Mouse (Mus musculus) embryonic facial prominence, embryonic 15.5 days (tissue): ENCODE data around the gene Gm20696. TPM values are rescaled to one million over a fixed set of nuclear protein-coding genes. Genes with fewer than 3 reads are reported as not detected.

Experiments used
- ATAC-seq: fragments of 200-750 bp; cut with Nextera tagmentation; 2 replicates; pipeline ENCODE4 v1.8.0; 2017; ENCODE audit warnings: low read depth, moderate TSS enrichment; ENCODE audit not compliant: insufficient number of reproducible peaks, low FRiP score, low TSS enrichment
- H3K27ac ChIP-seq: fragments of 300-500 bp; sonication (generic); replicated peaks from 2 replicates; pipeline ENCODE4 v1.5.1; 2015; ENCODE audit warnings: mild to moderate bottlenecking, inconsistent platforms
- H3K27me3 ChIP-seq: fragments of 300-500 bp; sonication (generic); 2 replicates; pipeline ENCODE4 v1.6.1; 2015; ENCODE audit warnings: inconsistent platforms
- H3K36me3 ChIP-seq: fragments of 300-500 bp; sonication (generic); 2 replicates; pipeline ENCODE4 v1.6.1; 2015; ENCODE audit warnings: mild to moderate bottlenecking, inconsistent platforms
- H3K4me1 ChIP-seq: fragments of 300-500 bp; sonication (generic); 2 replicates; pipeline ENCODE4 v1.6.1; 2015; ENCODE audit warnings: inconsistent platforms
- H3K4me2 ChIP-seq: fragments of 300-500 bp; sonication (generic); replicated peaks from 2 replicates; pipeline ENCODE4 v1.6.1; 2015; ENCODE audit warnings: mild to moderate bottlenecking, inconsistent platforms
- H3K4me3 ChIP-seq: fragments of 300-500 bp; sonication (generic); replicated peaks from 2 replicates; pipeline ENCODE4 v1.5.1; 2015; ENCODE audit warnings: mild to moderate bottlenecking, inconsistent platforms
- H3K9ac ChIP-seq: fragments of 300-500 bp; sonication (generic); 2 replicates; pipeline ENCODE4 v1.6.1; 2015; ENCODE audit warnings: inconsistent platforms
- H3K9me3 ChIP-seq: fragments of 300-500 bp; sonication (generic); replicated peaks from 2 replicates; pipeline ENCODE4 v1.6.1; 2016; ENCODE audit warnings: inconsistent platforms
- WGBS: fragments of 180-500 bp; shearing (Covaris S2); methylation state at CpG from one replicate; pipeline ENCODE4 v1.1.7; 2015; 5-methylcytosine and 5-hydroxymethylcytosine counted together
- polyA plus RNA-seq: library from polyadenylated mRNA; unstranded; fragments of >200 nt; fragmentation: Nextera tagmentation; extraction: Ambion mirVana; gene quantifications from 2 replicates; pipeline ENCODE4 v1.2.1, GENCODE M21; 2015

Gene Gm20696
- polyA plus RNA-seq, 1 experiment from 2014 or later, result 1.7 TPM

- Histone ChIP-seq H3K4me3 (no peak overlapping the region), H3K4me2 (no peak overlapping the region), H3K27ac (no peak overlapping the region), H3K4me1 (peaks cover 35% of the 10 kb centered on the region), H3K9me3 (no peaks in the 10 kb centered on the region), H3K36me3 (no peaks in the 10 kb centered on the region), H3K27me3 (0 out of 2 replicates have a peak, but pooled peaks cover 3% of the 10 kb centered on the region), H3K9ac (no peak overlapping the region)
- 23% methylated on average over 12 of the region's 12 CpGs for WGBS
- ATAC-seq, result no peak
Measured at GRCm38 (mm10) chr6:99263061-99263885, 403.3 kb downstream of the Gm20696 start.

- H3K4me2 ChIP-seq, result no peak overlapping the region
- peaks cover 31% of the 10 kb centered on the region for H3K4me1 ChIP-seq
- no peaks in the 10 kb centered on the region for H3K9me3 ChIP-seq
- 36% methylated on average over 4 of the region's 4 CpGs for WGBS
- 0 out of 2 replicates have a peak, but pooled peaks cover 3% of the 10 kb centered on the region for H3K27me3 ChIP-seq
- H3K4me3 ChIP-seq, result no peak overlapping the region
- H3K36me3 ChIP-seq, result no peaks in the 10 kb centered on the region
- H3K27ac ChIP-seq, result no peak overlapping the region
- no peak overlapping the region for H3K9ac ChIP-seq
- ATAC-seq, result no peak
Measured at GRCm38 (mm10) chr6:99261737-99262130, 404.9 kb downstream of the Gm20696 start.

GRCm38 (mm10) chr6:99260941-99261736, 405.5 kb downstream of the Gm20696 start:
- Histone ChIP-seq H3K36me3 (no peaks in the 10 kb centered on the region), H3K9ac (no peak overlapping the region), H3K4me2 (no peak overlapping the region), H3K27ac (no peak overlapping the region), H3K9me3 (no peaks in the 10 kb centered on the region), H3K4me3 (no peak overlapping the region), H3K27me3 (0 out of 2 replicates have a peak, but pooled peaks cover 3% of the 10 kb centered on the region), H3K4me1 (peaks cover 25% of the 10 kb centered on the region)
- WGBS, result 57% methylated on average over 11 of the region's 11 CpGs
- no peak for ATAC-seq

- Histone ChIP-seq H3K4me1 (0 out of 2 replicates have a peak, but pooled peaks cover 6% of the 10 kb centered on the region), H3K36me3 (no peaks in the 10 kb centered on the region), H3K4me3 (no peak overlapping the region), H3K27me3 (no peaks in the 10 kb centered on the region), H3K9me3 (no peaks in the 10 kb centered on the region), H3K27ac (no peak overlapping the region), H3K9ac (no peak overlapping the region), H3K4me2 (no peak overlapping the region)
- no peak for ATAC-seq
- 67% methylated on average over 5 of the region's 5 CpGs for WGBS
Measured at GRCm38 (mm10) chr6:99258346-99258745, 408.3 kb downstream of the Gm20696 start.

GRCm38 (mm10) chr6:99257676-99258075, 408.9 kb downstream of the Gm20696 start:
- Histone ChIP-seq H3K36me3 (no peaks in the 10 kb centered on the region), H3K9me3 (no peaks in the 10 kb centered on the region), H3K27ac (no peak overlapping the region), H3K27me3 (no peaks in the 10 kb centered on the region), H3K9ac (no peak overlapping the region), H3K4me2 (no peak overlapping the region), H3K4me3 (no peak overlapping the region), H3K4me1 (0 out of 2 replicates have a peak, but pooled peaks cover 6% of the 10 kb centered on the region)
- ATAC-seq, result no peak
- 70% methylated on average over 2 of the region's 2 CpGs for WGBS

GRCm38 (mm10) chr6:99253331-99253730, 413.3 kb downstream of the Gm20696 start:
- Histone ChIP-seq H3K9me3 (no peaks in the 10 kb centered on the region), H3K27me3 (no peaks in the 10 kb centered on the region), H3K9ac (no peak overlapping the region), H3K4me2 (no peak overlapping the region), H3K4me1 (no peaks in the 10 kb centered on the region), H3K36me3 (no peaks in the 10 kb centered on the region), H3K27ac (no peak overlapping the region), H3K4me3 (no peak overlapping the region)
- 66% methylated on average over 8 of the region's 8 CpGs for WGBS
- no peak for ATAC-seq

- H3K27ac ChIP-seq, result no peak overlapping the region
- no peak for ATAC-seq
- no peak overlapping the region for H3K4me3 ChIP-seq
- H3K27me3 ChIP-seq, result no peaks in the 10 kb centered on the region
- H3K9ac ChIP-seq, result no peak overlapping the region
- H3K9me3 ChIP-seq, result no peaks in the 10 kb centered on the region
- no peaks in the 10 kb centered on the region for H3K4me1 ChIP-seq
- no peaks in the 10 kb centered on the region for H3K36me3 ChIP-seq
- WGBS, result 56% methylated on average over 5 of the region's 5 CpGs
- no peak overlapping the region for H3K4me2 ChIP-seq
Measured at GRCm38 (mm10) chr6:99252816-99253215, 413.8 kb downstream of the Gm20696 start.

- ATAC-seq, result no peak
- WGBS, result 71% methylated on average over 4 of the region's 4 CpGs
Measured at GRCm38 (mm10) chr6:99251924-99252323, 414.7 kb downstream of the Gm20696 start.

GRCm38 (mm10) chr6:99251222-99251621, 415.4 kb downstream of the Gm20696 start:
- no peaks in the 10 kb centered on the region for H3K4me1 ChIP-seq
- H3K4me2 ChIP-seq, result no peak overlapping the region
- H3K27ac ChIP-seq, result no peak overlapping the region
- no peaks in the 10 kb centered on the region for H3K9me3 ChIP-seq
- H3K36me3 ChIP-seq, result no peaks in the 10 kb centered on the region
- 72% methylated on average over 3 of the region's 3 CpGs for WGBS
- no peak overlapping the region for H3K9ac ChIP-seq
- H3K4me3 ChIP-seq, result no peak overlapping the region
- no peaks in the 10 kb centered on the region for H3K27me3 ChIP-seq
- ATAC-seq, result no peak

More at GRCm38 (mm10) chr6:99251924-99252323, 414.7 kb downstream of the Gm20696 start:
- no peaks in the 10 kb centered on the region for H3K4me1 ChIP-seq
- no peaks in the 10 kb centered on the region for H3K36me3 ChIP-seq
- no peak overlapping the region for H3K4me2 ChIP-seq
- no peak overlapping the region for H3K9ac ChIP-seq
- H3K4me3 ChIP-seq, result no peak overlapping the region
- H3K27ac ChIP-seq, result no peak overlapping the region
- no peaks in the 10 kb centered on the region for H3K27me3 ChIP-seq
- no peaks in the 10 kb centered on the region for H3K9me3 ChIP-seq

- Histone ChIP-seq H3K9me3 (no peaks in the 10 kb centered on the region), H3K4me2 (no peak overlapping the region), H3K27me3 (no peaks in the 10 kb centered on the region), H3K27ac (no peak overlapping the region), H3K4me3 (no peak overlapping the region), H3K9ac (no peak overlapping the region), H3K36me3 (no peaks in the 10 kb centered on the region), H3K4me1 (no peaks in the 10 kb centered on the region)
- ATAC-seq, result no peak
- 77% methylated on average over 5 of the region's 5 CpGs for WGBS
Measured at GRCm38 (mm10) chr6:99249496-99250030, 417.0 kb downstream of the Gm20696 start.

GRCm38 (mm10) chr6:99248396-99248795, 418.2 kb downstream of the Gm20696 start:
- H3K36me3 ChIP-seq, result no peaks in the 10 kb centered on the region
- no peaks in the 10 kb centered on the region for H3K9me3 ChIP-seq
- H3K9ac ChIP-seq, result no peak overlapping the region
- 71% methylated on average over 8 of the region's 8 CpGs for WGBS
- no peak overlapping the region for H3K27ac ChIP-seq
- H3K27me3 ChIP-seq, result no peaks in the 10 kb centered on the region
- no peaks in the 10 kb centered on the region for H3K4me1 ChIP-seq
- no peak overlapping the region for H3K4me3 ChIP-seq
- ATAC-seq, result no peak
- no peak overlapping the region for H3K4me2 ChIP-seq
